Mouse (Mus musculus) limb, embryonic 14.5 days (tissue): ENCODE results near the gene Mnt. TPM values are rescaled to one million over a fixed set of nuclear protein-coding genes. Genes with fewer than 3 reads are reported as not detected.

Experiments used
- ATAC-seq: fragments of 200-750 bp; cut with Nextera tagmentation; 2 replicates; pipeline ENCODE4 v1.8.0; 2017; ENCODE audit warnings: low read depth, moderate number of reproducible peaks, moderate TSS enrichment; ENCODE audit not compliant: low FRiP score
- DNase-seq: peaks from one replicate; pipeline ENCODE4 v3.0.0-alpha.2; 2015; ENCODE audit warnings: low spot score
- H3K27ac ChIP-seq: fragments of 300-500 bp; sonication (generic); replicated peaks from 2 replicates; pipeline ENCODE4 v1.5.1; 2014; ENCODE audit warnings: low read depth, mild to moderate bottlenecking, low read length, moderate library complexity, mixed read lengths
- H3K27me3 ChIP-seq: fragments of 300-500 bp; sonication (generic); 2 replicates; pipeline ENCODE4 v1.6.1; 2014; ENCODE audit warnings: low read length, mixed read lengths; ENCODE audit not compliant: control insufficient read depth, insufficient read depth
- H3K36me3 ChIP-seq: fragments of 300-500 bp; sonication (generic); 2 replicates; pipeline ENCODE4 v1.6.1; 2014; ENCODE audit warnings: mild to moderate bottlenecking, low read length, moderate library complexity, mixed read lengths; ENCODE audit not compliant: control insufficient read depth, insufficient read depth
- H3K4me1 ChIP-seq: fragments of 300-500 bp; sonication (generic); 2 replicates; pipeline ENCODE4 v1.6.1; 2014; ENCODE audit warnings: antibody characterized with exemption, low read length, mixed read lengths; ENCODE audit not compliant: control insufficient read depth, insufficient read depth
- H3K4me2 ChIP-seq: fragments of 300-500 bp; sonication (generic); replicated peaks from 2 replicates; pipeline ENCODE4 v1.6.1; 2014; ENCODE audit warnings: low read depth, mild to moderate bottlenecking, low read length, moderate library complexity; ENCODE audit not compliant: severe bottlenecking
- H3K4me3 ChIP-seq: fragments of 300-500 bp; sonication (generic); replicated peaks from 2 replicates; pipeline ENCODE4 v1.5.1; 2014; ENCODE audit warnings: low read length
- H3K9ac ChIP-seq: fragments of 300-500 bp; sonication (generic); 2 replicates; pipeline ENCODE4 v1.6.1; 2014; ENCODE audit warnings: mild to moderate bottlenecking, low read depth, low read length, moderate library complexity; ENCODE audit not compliant: severe bottlenecking
- H3K9me3 ChIP-seq: fragments of 300-500 bp; sonication (generic); 2 replicates; pipeline ENCODE4 v1.6.1; 2016; ENCODE audit warnings: low read length; ENCODE audit not compliant: control insufficient read depth
- POLR2A ChIP-seq: fragments of 200-500 bp; IDR thresholded peaks from 2 replicates; pipeline ENCODE4 v1.8.0; 2012; ENCODE audit warnings: inconsistent platforms, mild to moderate bottlenecking, moderate library complexity, borderline replicate concordance; ENCODE audit not compliant: insufficient read depth, insufficient read length; ENCODE audit errors: extremely low read depth
- WGBS: fragments of 180-500 bp; shearing (Covaris S2); extraction: QIAGEN DNeasy Blood & Tissue Kit; methylation state at CpG from one replicate; pipeline ENCODE4 v1.1.7; 2014; 5-methylcytosine and 5-hydroxymethylcytosine counted together
- polyA plus RNA-seq, 2 experiments: library from polyadenylated mRNA; depleted of rRNA in 1 of 2; stranded (reverse) in 1 of 2; unstranded in 1 of 2; fragments of >200 nt; fragmentation: Nextera tagmentation in 1 of 2; extraction: Ambion mirVana in 1 of 2; gene quantifications; 2 replicates each; pipeline versions ENCODE4 v1.2.1 to v1.2.3; 2012 to 2014

The Mnt gene
- polyA plus RNA-seq, 2 experiments, result 6.0 to 17.9 TPM

DNA sequence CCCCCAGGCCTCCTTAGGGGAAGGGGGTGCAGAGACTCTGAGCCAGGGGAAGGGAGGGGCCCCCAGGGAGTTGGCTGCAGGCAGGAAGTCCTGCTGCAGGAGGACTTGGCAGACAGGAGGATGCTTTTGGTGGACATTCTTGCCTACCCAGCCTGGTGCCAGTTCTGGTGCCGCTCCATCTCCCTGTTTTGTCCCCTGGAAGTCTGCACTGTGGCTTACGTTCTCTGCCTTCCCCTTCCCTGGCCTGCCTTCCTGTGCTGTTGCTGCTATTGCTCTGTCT lies 12.7 kb downstream of the Mnt start:
- no peak overlapping the region for H3K4me2 ChIP-seq
- no peak overlapping the region for H3K4me3 ChIP-seq
- TF ChIP-seq POLR2A, result no peak
- H3K9ac ChIP-seq, result peak overlapping the region; percentile 21; the same call in 1 of the 2 replicates
- H3K36me3 ChIP-seq, result peaks cover 47% of the 10 kb centered on the region
- no peak for ATAC-seq
- no peak for DNase-seq
- 75% methylated on average over 2 of the region's 2 CpGs for WGBS
- H3K27me3 ChIP-seq, result no peaks in the 10 kb centered on the region
- 0 out of 2 replicates have a peak, but pooled peaks cover 7% of the 10 kb centered on the region for H3K4me1 ChIP-seq
- no peak overlapping the region for H3K27ac ChIP-seq
- peaks cover 4% of the 10 kb centered on the region; the same call in 1 of the 2 replicates for H3K9me3 ChIP-seq

DNA sequence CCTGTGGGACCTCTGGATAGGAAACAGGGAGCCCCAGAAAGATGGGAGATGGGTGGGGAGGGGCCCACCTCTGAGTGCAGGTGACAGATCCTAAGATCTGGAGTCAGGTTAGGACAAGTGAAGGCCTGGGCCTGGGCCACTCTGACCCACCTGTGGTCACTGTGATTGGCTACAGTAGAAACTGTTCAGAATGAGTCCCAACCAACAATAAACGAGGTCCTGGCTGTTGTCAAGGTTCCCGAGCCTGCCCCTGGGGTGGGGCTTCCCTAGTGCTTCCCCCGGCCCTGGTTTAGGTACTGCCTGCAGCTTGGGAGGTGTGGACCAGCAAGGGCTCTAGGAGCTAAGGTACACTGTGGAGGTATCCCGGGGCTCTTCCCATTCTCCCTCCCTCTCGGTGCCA lies 13.0 kb downstream of the Mnt start:
- no peak overlapping the region for H3K27ac ChIP-seq
- H3K27me3 ChIP-seq, result no peaks in the 10 kb centered on the region
- H3K9me3 ChIP-seq, result peaks cover 4% of the 10 kb centered on the region; the same call in 1 of the 2 replicates
- no peak overlapping the region for H3K4me2 ChIP-seq
- H3K4me1 ChIP-seq, result 0 out of 2 replicates have a peak, but pooled peaks cover 7% of the 10 kb centered on the region
- no peak for DNase-seq
- WGBS, result 41% methylated on average over 5 of the region's 5 CpGs
- no peak for TF ChIP-seq POLR2A
- H3K9ac ChIP-seq, result peak overlapping the region; percentile 21; the same call in 1 of the 2 replicates
- peaks cover 47% of the 10 kb centered on the region for H3K36me3 ChIP-seq
- H3K4me3 ChIP-seq, result no peak overlapping the region
- no peak for ATAC-seq

DNA sequence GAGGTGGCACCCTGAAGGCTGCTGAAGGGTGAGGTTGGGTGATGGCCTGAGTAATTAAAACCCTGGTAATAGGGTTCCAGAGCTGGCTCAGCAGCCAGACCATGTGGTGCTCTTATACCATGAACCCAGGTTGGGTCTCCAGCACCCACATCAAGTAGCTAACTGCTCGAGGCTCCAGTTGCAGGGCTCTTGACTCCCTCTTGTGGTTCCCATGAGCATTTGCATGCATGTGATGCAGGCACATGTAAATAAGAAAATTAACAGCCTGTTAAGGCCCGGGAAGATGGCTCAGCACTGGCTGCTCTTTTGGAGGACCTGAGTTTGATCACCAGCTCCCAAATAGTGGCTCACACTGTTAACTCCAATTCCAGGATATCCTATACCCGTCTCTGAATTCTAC lies 15.1 kb downstream of the Mnt start:
- H3K9ac ChIP-seq, result no peak overlapping the region
- peaks cover 44% of the 10 kb centered on the region for H3K36me3 ChIP-seq
- WGBS, result 76% methylated on average over 3 of the region's 3 CpGs
- no peak overlapping the region for H3K4me3 ChIP-seq
- H3K9me3 ChIP-seq, result peaks cover 4% of the 10 kb centered on the region; the same call in 1 of the 2 replicates
- no peaks in the 10 kb centered on the region for H3K4me1 ChIP-seq
- DNase-seq (no peak), ATAC-seq (no peak)
- no peak for TF ChIP-seq POLR2A
- no peaks in the 10 kb centered on the region for H3K27me3 ChIP-seq
- no peak overlapping the region for H3K4me2 ChIP-seq
- H3K27ac ChIP-seq, result no peak overlapping the region

DNA sequence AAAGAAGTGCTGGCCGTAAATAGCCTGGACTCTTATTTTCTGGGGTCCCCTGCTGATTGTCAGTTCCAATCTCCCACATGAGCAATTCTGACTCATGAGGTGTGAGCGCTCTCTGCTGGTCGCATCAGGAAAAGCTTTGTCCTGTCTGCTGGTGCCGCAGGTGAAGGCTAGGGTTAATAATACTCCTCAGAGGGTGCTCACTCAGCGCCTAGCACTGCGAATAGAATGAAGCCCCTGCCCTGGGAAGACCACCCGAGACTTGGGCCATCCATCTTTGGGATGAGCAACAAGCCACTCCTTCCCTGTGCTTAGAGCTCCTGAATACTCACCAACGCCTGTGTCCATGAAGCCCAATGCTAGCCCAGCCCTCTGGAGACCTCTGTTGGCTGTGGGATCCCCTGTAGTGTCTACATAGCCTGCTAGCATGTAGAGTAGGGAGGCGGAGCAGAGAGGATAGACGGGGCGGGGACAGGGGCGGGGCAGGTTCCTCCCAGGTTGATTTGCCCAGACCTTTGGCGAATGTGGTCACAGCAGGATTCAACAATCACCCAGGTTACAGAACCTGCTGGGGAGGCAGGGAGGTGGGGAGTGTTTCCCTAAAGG lies 17.3 kb downstream of the Mnt start:
- WGBS, result 7% methylated on average over 13 of the region's 13 CpGs
- H3K4me3 ChIP-seq, result no peak overlapping the region
- peaks cover 4% of the 10 kb centered on the region; the same call in 1 of the 2 replicates for H3K9me3 ChIP-seq
- no peak for TF ChIP-seq POLR2A
- DNase-seq, result peak; percentile 66
- peak; percentile 20; the same call in 1 of the 2 replicates for ATAC-seq
- no peak overlapping the region for H3K27ac ChIP-seq
- H3K4me2 ChIP-seq, result no peak overlapping the region
- H3K27me3 ChIP-seq, result no peaks in the 10 kb centered on the region
- H3K36me3 ChIP-seq, result peaks cover 24% of the 10 kb centered on the region
- H3K9ac ChIP-seq, result no peak overlapping the region
- H3K4me1 ChIP-seq, result no peaks in the 10 kb centered on the region

DNA sequence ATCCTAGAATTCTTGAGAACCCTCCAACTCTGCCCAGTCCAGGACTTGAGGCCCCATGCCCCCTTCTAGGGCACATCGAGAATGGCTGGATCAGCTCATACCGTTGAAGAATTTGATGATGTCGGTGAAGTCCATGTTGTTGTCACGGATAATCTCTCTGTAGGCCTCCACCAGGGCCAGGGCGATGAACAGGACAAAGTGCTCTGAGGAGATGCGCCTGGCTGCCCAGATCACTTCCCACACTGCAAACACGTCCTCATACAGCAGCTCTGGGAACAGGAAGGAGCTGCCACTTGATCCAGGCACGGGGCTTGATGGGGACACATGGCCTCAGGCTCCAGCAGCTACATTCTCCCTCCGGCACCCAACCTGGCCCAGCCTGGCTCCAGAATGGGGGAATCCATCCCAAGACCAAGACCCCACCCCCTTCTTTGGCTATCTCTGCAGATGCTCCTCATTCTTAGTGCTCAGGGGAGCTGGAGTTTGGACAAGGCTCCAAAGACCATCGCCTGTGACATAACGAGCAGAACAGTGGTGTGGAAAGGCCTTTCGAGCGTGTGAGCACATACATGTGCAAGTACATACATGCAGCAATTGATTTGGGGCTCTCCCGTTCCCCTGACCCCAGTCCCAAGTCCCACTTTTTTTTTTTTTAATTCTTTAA lies 20.4 kb downstream of the Mnt start:
- no peaks in the 10 kb centered on the region for H3K4me1 ChIP-seq
- ATAC-seq (no peak), DNase-seq (no peak)
- H3K27ac ChIP-seq, result no peak overlapping the region
- H3K27me3 ChIP-seq, result no peaks in the 10 kb centered on the region
- no peak overlapping the region for H3K4me2 ChIP-seq
- H3K9ac ChIP-seq, result no peak overlapping the region
- 76% methylated on average over 14 of the region's 14 CpGs for WGBS
- H3K36me3 ChIP-seq, result no peaks in the 10 kb centered on the region
- no peaks in the 10 kb centered on the region for H3K9me3 ChIP-seq
- no peak overlapping the region for H3K4me3 ChIP-seq
- no peak for TF ChIP-seq POLR2A
